Mouse (Mus musculus) megakaryocyte progenitor cell, adult 5-6 weeks (primary cell): ENCODE data around the gene Elf1. TPM values are rescaled to one million over a fixed set of nuclear protein-coding genes. Genes with fewer than 3 reads are reported as not detected.
A peak's percentile ranks its signal among the peaks of the same experiment; 100 is the strongest.

ENCODE experiments used
- ATAC-seq: replicated peaks from 2 replicates; pipeline ENCODE4 v1.8.0; 2016; ENCODE audit warnings: mild to moderate bottlenecking, moderate TSS enrichment, inconsistent platforms; ENCODE audit not compliant: poor library complexity
- total RNA-seq, 2 experiments: library from RNA; stranded (forward) in 1 of 2; stranded (reverse) in 1 of 2; fragments of 157-497, 149-512 nt in 1 of 2; fragments of 200-1000 nt in 1 of 2; gene quantifications; 2 replicates each; pipeline versions ENCODE4 v1.2.3 to v1.2.4; 2015 to 2017

Gene Elf1
- total RNA-seq, 2 experiments from 2014 or later: 98.3 to 178 TPM

GRCm38 (mm10) chr14:79488531-79488930 lies 7.5 kb downstream of the Elf1 start:
- no peak for ATAC-seq

DNA sequence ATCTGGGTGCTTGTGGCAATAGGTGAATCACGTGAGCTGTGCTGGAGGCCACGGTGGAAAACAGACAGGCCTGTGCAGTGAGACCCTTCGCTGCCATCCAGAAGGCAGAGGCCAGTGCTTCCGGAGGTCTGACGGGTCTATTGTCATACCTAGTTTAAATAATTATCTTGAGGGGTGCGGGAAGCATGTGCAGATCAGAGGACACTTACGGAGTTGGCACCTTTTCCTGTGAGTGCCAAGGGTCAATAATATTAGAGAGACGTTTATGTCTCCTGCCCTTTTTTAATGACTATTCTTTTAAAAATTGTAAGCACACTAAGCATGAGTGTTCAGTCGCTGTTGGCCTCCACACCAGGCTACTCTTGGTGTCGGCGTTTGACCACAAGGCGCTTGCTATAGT lies 8.2 kb downstream of the Elf1 start:
- ATAC-seq: no peak

GRCm38 (mm10) chr14:79490246-79490645 lies 9.3 kb downstream of the Elf1 start:
- no peak for ATAC-seq

DNA sequence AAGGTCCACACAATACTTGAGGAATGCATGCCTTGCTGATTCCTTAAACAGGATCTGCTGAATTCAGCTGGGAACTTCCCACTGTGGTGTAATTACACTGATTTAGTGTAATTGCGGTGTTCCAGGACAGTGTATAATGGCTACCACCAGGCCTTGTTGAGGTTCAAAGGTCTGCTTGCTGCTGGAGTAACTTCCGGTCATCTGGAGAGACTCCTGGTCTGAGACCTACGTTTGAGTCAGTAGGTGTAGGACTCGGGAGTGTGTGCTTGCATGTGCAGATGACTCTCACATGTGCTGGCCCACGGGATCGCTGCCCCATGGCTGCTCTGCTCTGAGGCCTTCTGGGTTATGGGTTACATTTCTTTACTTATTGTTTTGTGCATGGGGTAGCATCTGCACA lies 13.4 kb downstream of the Elf1 start:
- no peak for ATAC-seq

DNA sequence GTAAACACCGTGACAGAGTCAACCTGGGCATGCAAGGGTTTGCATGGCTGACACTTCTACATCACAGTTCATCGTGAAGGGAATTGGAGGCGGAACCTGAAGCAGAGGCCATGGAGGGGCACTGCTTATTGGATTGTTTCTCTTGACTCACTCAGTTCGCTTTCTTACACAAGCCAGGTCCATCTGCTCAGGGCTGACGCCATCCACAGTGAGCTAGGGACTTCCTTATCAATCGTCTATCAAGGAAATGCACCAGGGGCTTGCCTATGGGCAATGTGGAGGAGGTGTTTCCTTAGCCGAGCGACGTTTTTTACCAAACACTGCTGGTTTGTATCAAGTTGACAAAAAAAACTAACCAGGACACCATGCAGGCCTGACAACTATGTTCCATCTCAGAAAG lies 18.3 kb downstream of the Elf1 start:
- ATAC-seq: peak; percentile 74

- 0 out of 2 replicates have a peak, but pooled peaks have one; percentile 7 for ATAC-seq
Observed at GRCm38 (mm10) chr14:79500756-79501155, 19.8 kb downstream of the Elf1 start.

- peak; percentile 21; the same call in 1 of the 2 replicates for ATAC-seq
Observed at GRCm38 (mm10) chr14:79503371-79504075, 22.5 kb downstream of the Elf1 start.

- no peak for ATAC-seq
Observed at GRCm38 (mm10) chr14:79504246-79505006, 23.4 kb downstream of the Elf1 start.

- ATAC-seq: peak; percentile 79
Observed at GRCm38 (mm10) chr14:79506207-79506606, 25.2 kb downstream of the Elf1 start.

- no peak for ATAC-seq
Observed at GRCm38 (mm10) chr14:79507846-79508245, 26.9 kb downstream of the Elf1 start.

- no peak for ATAC-seq
Observed at GRCm38 (mm10) chr14:79508662-79509305, 27.8 kb downstream of the Elf1 start.

DNA sequence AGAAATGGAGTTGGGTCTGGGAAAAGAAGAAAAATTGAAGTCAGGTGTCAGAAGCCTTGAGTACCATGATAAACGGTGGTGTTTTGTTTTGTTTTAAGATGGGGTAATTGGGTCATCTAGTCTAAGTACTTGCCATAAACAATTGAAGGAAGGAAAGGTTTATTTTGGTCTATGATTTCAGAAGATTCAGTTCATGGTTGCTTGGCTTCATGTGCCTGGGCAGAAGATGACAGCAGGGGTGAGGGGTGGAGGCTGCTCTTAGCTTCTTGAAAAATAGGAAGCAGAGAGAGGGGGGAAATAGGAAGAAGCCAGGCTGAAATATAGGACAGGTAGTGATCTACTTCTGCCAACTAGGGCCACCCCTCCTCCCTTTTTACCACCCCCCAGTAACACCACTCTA lies 30.5 kb downstream of the Elf1 start:
- no peak for ATAC-seq

DNA sequence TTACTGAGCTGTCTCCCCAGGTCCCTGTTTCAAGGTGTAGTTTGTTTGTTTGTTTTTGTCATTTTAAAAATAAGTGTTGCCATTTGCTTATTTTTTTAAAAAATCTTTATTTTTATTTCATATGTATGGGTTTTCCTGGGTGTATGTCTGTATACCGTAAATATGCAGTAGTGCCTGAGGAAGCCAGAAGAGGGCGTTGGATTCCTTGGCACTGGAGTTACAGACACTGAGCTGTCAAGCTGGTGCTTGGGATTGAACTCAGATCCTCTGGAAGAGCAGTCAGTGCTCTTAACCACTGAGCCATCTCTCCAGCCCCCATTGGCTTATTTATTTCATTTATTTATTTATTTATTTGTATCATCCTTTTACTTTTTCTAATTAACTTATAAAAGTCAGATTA lies 33.0 kb downstream of the Elf1 start:
- ATAC-seq: peak; percentile 33; the same call in 1 of the 2 replicates

DNA sequence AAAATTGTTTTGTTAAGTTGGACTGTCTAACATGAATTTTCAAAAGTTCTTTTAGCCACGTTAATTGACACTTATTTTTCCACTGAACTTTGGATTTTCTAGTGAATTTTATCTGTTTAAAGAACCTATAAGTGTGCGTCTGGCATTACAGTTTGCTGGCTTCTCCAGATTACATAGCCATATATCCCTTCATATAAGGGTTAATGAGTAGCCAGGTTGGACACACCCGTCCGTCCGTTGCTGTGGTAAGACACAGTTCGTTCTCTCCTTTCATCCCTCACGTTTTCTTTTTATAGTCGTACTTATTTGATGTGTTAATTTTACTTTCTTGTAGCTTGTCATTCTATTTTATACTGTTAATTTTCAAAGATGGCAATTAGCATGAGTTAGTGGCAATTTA lies 34.1 kb downstream of the Elf1 start:
- ATAC-seq: peak; percentile 11; the same call in 1 of the 2 replicates

GRCm38 (mm10) chr14:79515511-79516242 lies 34.7 kb downstream of the Elf1 start:
- peak; percentile 71 for ATAC-seq

DNA sequence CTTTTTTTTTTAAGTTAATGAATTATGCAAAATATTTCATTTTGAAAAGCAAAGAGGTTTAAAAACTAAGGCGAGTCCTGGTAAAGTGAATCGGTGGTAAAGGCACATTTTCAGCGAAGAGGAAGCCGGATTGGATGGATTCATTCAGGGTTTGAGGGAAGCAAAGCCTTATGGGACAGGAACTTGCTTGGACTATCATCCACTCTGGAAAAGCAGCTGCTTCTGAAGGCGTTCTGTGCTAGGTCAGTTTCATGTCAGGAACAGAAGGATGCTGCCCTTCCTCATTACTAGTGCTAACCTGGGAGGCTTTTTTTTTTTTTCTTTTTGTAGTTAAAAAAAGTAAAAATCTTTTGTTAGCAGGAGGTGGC lies 35.2 kb downstream of the Elf1 start:
- peak; percentile 26 for ATAC-seq

DNA sequence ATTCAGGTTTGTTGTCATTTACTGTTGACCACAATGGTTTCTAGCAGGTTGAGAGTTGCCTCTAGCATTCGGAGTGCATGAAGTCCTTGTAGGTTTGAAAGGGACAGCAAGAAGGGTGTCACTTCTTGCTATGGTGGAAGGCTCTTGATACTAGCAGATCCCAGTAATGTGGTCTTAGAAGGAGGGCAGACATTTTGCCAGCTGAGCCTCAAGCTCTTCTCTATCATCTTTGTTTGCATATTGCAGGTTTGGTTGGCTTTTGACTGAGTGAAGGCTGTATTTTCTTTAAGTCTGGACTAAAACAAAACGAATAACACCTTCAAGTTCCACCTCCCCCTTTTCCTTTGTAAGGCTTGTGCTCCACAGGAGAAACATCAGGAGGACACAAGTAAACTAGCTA lies 35.8 kb downstream of the Elf1 start:
- ATAC-seq: no peak

GRCm38 (mm10) chr14:79517185-79517740 lies 36.3 kb downstream of the Elf1 start:
- no peak for ATAC-seq

DNA sequence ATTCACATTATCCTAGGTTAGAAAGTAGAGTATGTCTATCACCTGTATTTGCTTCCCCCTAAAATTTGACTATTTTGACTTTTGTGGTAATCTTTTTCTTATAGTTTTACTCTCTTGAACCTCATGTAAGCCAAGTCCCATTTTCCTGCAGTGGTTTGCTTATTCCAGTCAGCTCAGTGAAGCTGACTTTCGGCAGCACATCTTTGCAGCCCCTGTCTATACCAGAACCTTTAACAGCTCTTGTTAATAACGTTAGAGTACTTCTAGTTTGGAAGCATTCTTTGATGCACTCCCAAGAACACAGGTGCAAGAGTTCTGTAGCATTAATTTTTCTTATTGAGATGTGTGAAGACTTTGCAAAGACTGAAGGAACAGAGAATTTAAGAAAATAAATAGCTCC lies 37.1 kb downstream of the Elf1 start:
- no peak for ATAC-seq

- 0 out of 2 replicates have a peak, but pooled peaks have one; percentile 2 for ATAC-seq
Observed at GRCm38 (mm10) chr14:79518761-79519662, 38.0 kb downstream of the Elf1 start.
